Mouse (Mus musculus) embryonic facial prominence, embryonic 15.5 days (tissue): ENCODE measurements around the gene Foxa3. TPM values are rescaled to one million over a fixed set of nuclear protein-coding genes. Genes with fewer than 3 reads are reported as not detected.

ENCODE experiments used
- ATAC-seq: fragments of 200-750 bp; cut with Nextera tagmentation; 2 replicates; pipeline ENCODE4 v1.8.0; 2017; ENCODE audit warnings: low read depth, moderate TSS enrichment; ENCODE audit not compliant: insufficient number of reproducible peaks, low FRiP score, low TSS enrichment
- H3K27ac ChIP-seq: fragments of 300-500 bp; sonication (generic); replicated peaks from 2 replicates; pipeline ENCODE4 v1.5.1; 2015; ENCODE audit warnings: mild to moderate bottlenecking, inconsistent platforms
- H3K27me3 ChIP-seq: fragments of 300-500 bp; sonication (generic); 2 replicates; pipeline ENCODE4 v1.6.1; 2015; ENCODE audit warnings: inconsistent platforms
- H3K36me3 ChIP-seq: fragments of 300-500 bp; sonication (generic); 2 replicates; pipeline ENCODE4 v1.6.1; 2015; ENCODE audit warnings: mild to moderate bottlenecking, inconsistent platforms
- H3K4me1 ChIP-seq: fragments of 300-500 bp; sonication (generic); 2 replicates; pipeline ENCODE4 v1.6.1; 2015; ENCODE audit warnings: inconsistent platforms
- H3K4me2 ChIP-seq: fragments of 300-500 bp; sonication (generic); replicated peaks from 2 replicates; pipeline ENCODE4 v1.6.1; 2015; ENCODE audit warnings: mild to moderate bottlenecking, inconsistent platforms
- H3K4me3 ChIP-seq: fragments of 300-500 bp; sonication (generic); replicated peaks from 2 replicates; pipeline ENCODE4 v1.5.1; 2015; ENCODE audit warnings: mild to moderate bottlenecking, inconsistent platforms
- H3K9ac ChIP-seq: fragments of 300-500 bp; sonication (generic); 2 replicates; pipeline ENCODE4 v1.6.1; 2015; ENCODE audit warnings: inconsistent platforms
- H3K9me3 ChIP-seq: fragments of 300-500 bp; sonication (generic); replicated peaks from 2 replicates; pipeline ENCODE4 v1.6.1; 2016; ENCODE audit warnings: inconsistent platforms
- WGBS: fragments of 180-500 bp; shearing (Covaris S2); methylation state at CpG from one replicate; pipeline ENCODE4 v1.1.7; 2015; 5-methylcytosine and 5-hydroxymethylcytosine counted together
- polyA plus RNA-seq: library from polyadenylated mRNA; unstranded; fragments of >200 nt; fragmentation: Nextera tagmentation; extraction: Ambion mirVana; gene quantifications from 2 replicates; pipeline ENCODE4 v1.2.1, GENCODE M21; 2015

Gene Foxa3
- polyA plus RNA-seq, 1 experiment from 2014 or later = 1.3 TPM

GRCm38 (mm10) chr7:19052345-19053135, 29.2 kb upstream of the Foxa3 start:
- Histone ChIP-seq H3K4me3 (no peak overlapping the region), H3K9me3 (no peaks in the 10 kb centered on the region), H3K27me3 (no peaks in the 10 kb centered on the region), H3K4me1 (peaks cover 12% of the 10 kb centered on the region), H3K36me3 (peaks cover 58% of the 10 kb centered on the region), H3K4me2 (no peak overlapping the region), H3K27ac (no peak overlapping the region), H3K9ac (no peak overlapping the region)
- ATAC-seq = no peak
- WGBS = 85% methylated on average over 15 of the region's 15 CpGs

GRCm38 (mm10) chr7:19051161-19051560, 27.8 kb upstream of the Foxa3 start:
- no peak overlapping the region for H3K27ac ChIP-seq
- no peak for ATAC-seq
- no peak overlapping the region for H3K4me2 ChIP-seq
- peaks cover 72% of the 10 kb centered on the region for H3K36me3 ChIP-seq
- H3K4me3 ChIP-seq = no peak overlapping the region
- WGBS = 57% methylated on average over 4 of the region's 4 CpGs
- no peaks in the 10 kb centered on the region for H3K27me3 ChIP-seq
- peaks cover 12% of the 10 kb centered on the region for H3K4me1 ChIP-seq
- no peak overlapping the region for H3K9ac ChIP-seq
- no peaks in the 10 kb centered on the region for H3K9me3 ChIP-seq

DNA sequence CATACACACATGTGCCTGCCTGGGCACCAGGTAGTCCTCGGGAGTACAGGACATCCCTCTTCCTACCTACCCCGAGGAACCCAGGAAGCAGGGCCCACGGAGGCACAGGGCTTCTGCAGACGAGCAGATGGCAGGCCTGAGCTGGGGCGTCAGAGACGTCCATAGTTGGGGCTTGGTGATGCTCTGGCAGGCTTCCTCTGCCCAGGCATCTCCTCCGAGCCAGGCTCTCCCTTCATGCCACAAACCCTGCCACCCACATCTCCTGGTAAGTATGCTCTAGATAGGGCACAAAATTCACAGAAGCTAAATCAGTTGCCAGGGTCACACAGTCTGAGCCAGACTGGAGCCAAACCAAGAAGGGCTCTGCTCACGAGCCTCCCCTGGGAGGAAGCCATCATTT, 26.8 kb upstream of the Foxa3 start:
- ATAC-seq = no peak
- Histone ChIP-seq H3K27me3 (no peaks in the 10 kb centered on the region), H3K36me3 (peaks cover 80% of the 10 kb centered on the region)

GRCm38 (mm10) chr7:19049252-19049651, 25.9 kb upstream of the Foxa3 start:
- Histone ChIP-seq H3K27me3 (no peaks in the 10 kb centered on the region), H3K4me2 (no peak overlapping the region), H3K4me1 (peaks cover 6% of the 10 kb centered on the region), H3K9ac (no peak overlapping the region), H3K9me3 (no peaks in the 10 kb centered on the region), H3K27ac (no peak overlapping the region), H3K4me3 (no peak overlapping the region), H3K36me3 (peaks cover 86% of the 10 kb centered on the region)
- WGBS = 88% methylated on average over 5 of the region's 5 CpGs
- ATAC-seq = no peak

More for the DNA sequence above, 26.8 kb upstream of the Foxa3 start:
- H3K9me3 ChIP-seq = no peaks in the 10 kb centered on the region
- WGBS = 90% methylated on average over 8 of the region's 8 CpGs
- H3K27ac ChIP-seq = no peak overlapping the region
- no peak overlapping the region for H3K4me2 ChIP-seq
- H3K4me1 ChIP-seq = peaks cover 12% of the 10 kb centered on the region
- H3K9ac ChIP-seq = no peak overlapping the region
- H3K4me3 ChIP-seq = no peak overlapping the region

DNA sequence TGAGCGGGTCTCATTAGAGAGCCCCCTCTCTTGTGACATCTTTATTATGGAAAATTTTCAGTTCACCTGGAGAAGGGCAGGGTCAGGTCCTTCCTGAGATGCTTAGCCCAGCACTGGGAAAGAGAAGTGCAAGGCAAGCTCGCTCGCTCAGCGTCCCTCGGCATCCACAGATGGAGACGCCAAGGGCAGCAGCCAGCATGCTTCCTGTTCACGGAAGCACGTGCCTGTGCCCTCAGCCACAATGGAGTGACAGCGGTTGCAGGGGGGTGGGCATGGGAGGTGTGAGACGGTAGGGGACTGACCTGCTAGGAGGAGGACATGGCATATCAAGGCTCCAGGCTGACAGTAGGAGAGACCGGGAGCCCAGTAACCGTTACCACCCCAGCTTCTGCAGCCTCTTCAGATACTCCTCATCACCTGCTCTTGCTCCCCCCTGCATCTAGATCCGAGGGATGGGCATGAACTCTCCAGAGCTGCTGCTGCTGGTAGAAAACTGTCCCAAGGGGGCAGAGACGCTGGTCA, 24.7 kb upstream of the Foxa3 start:
- no peak overlapping the region for H3K9ac ChIP-seq
- H3K9me3 ChIP-seq = no peaks in the 10 kb centered on the region
- no peak for ATAC-seq
- no peak overlapping the region for H3K4me3 ChIP-seq
- H3K27me3 ChIP-seq = no peaks in the 10 kb centered on the region
- H3K36me3 ChIP-seq = peaks cover 97% of the 10 kb centered on the region
- WGBS = 83% methylated on average over 14 of the region's 14 CpGs
- no peak overlapping the region for H3K4me2 ChIP-seq
- H3K4me1 ChIP-seq = no peaks in the 10 kb centered on the region
- H3K27ac ChIP-seq = no peak overlapping the region

DNA sequence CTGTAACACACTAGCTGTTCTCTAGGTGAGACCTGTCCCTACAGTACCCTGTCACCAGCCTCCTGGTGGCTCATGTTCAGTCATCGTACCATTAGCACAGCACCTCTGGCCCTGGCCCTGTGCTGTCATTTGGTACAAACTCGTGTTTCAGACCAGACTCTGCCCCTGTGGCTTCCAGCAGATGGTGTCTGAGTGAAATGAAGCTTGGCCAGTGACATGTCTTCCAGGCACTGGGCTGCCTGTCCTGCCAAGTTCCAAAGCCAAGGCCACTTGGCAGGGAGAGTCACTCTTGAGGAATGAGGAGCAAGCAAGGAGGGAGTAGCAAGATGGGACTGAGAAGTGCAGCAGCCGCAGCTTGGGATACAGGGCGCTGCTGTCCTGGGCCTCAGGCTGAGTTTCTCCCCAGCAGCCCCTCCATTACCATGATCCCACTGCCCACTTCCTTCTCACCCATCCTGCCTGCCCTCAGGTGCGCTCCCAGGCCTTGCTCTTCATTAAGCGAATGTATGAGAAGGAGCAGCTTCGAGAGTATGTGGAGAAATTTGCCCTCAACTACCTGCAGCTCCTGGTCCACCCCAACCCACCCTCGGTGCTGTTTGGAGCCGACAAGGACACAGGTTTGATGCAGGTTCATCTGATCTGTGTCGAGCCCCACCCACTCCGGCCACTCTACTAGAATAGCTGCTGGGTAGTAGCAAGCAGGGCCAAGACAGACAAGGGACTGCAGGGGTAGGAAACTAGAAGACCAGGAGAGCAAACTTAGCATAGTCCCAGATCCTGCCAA, 23.1 kb upstream of the Foxa3 start:
- Histone ChIP-seq H3K4me1 (no peaks in the 10 kb centered on the region), H3K4me3 (no peak overlapping the region), H3K36me3 (peaks cover 99% of the 10 kb centered on the region), H3K27me3 (no peaks in the 10 kb centered on the region), H3K9me3 (no peaks in the 10 kb centered on the region), H3K27ac (no peak overlapping the region), H3K9ac (no peak overlapping the region), H3K4me2 (no peak overlapping the region)
- WGBS = 91% methylated on average over 11 of the region's 11 CpGs
- no peak for ATAC-seq

DNA sequence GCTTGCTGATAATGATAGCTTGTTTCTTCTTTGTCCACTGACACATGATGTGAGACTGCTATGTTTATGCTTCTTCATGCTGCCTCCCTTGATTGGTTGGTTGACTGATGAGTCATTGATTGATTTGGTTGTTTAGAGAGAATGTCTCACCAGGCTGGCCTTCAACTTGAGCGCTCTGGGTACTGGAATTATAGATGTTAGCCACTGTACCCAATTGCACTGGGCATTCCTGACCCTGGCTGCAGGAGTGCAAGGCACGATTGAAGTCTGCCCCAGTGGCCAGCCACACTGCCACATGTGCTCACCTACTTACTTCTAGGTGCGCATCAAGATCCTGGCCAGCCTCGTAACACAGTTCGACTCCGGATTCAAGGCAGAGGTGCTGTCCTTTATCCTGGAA, 21.3 kb upstream of the Foxa3 start:
- no peak overlapping the region for H3K27ac ChIP-seq
- no peaks in the 10 kb centered on the region for H3K9me3 ChIP-seq
- no peak for ATAC-seq
- H3K4me2 ChIP-seq = no peak overlapping the region
- 98% methylated on average over 6 of the region's 6 CpGs for WGBS
- H3K4me3 ChIP-seq = no peak overlapping the region
- H3K4me1 ChIP-seq = no peaks in the 10 kb centered on the region
- peaks cover 99% of the 10 kb centered on the region for H3K36me3 ChIP-seq
- H3K27me3 ChIP-seq = no peaks in the 10 kb centered on the region
- H3K9ac ChIP-seq = no peak overlapping the region

DNA sequence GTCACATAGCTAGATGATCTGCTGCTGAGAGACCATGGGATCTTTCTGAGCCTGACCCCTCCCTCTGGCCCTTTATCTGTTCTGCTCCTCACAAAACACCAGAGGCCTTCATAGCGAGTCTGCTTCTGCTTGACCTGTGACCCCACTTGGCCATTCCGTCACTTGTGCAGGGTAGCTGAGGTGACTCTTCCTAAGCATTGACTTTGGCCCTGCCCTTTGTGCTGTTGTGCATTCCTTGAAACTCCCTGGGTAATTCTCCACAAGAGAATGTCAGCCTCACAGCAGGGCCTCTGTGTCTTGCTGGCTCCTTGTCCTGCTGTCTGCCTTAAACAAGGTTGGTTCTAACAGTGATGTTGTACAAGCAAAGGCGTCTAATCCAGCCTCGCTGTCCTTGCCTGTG, 8.3 kb upstream of the Foxa3 start:
- no peaks in the 10 kb centered on the region for H3K9me3 ChIP-seq
- no peak overlapping the region for H3K4me2 ChIP-seq
- no peak overlapping the region for H3K27ac ChIP-seq
- no peak overlapping the region for H3K4me3 ChIP-seq
- 77% methylated on average over 4 of the region's 4 CpGs for WGBS
- H3K36me3 ChIP-seq = peaks cover 78% of the 10 kb centered on the region
- 0 out of 2 replicates have a peak, but pooled peaks cover 2% of the 10 kb centered on the region for H3K4me1 ChIP-seq
- ATAC-seq = no peak
- H3K9ac ChIP-seq = no peak overlapping the region
- no peaks in the 10 kb centered on the region for H3K27me3 ChIP-seq

GRCm38 (mm10) chr7:19029084-19029653, 5.8 kb upstream of the Foxa3 start:
- 0 out of 2 replicates have a peak, but pooled peaks have one; percentile 21 for ATAC-seq
- no peak overlapping the region for H3K9ac ChIP-seq
- H3K27ac ChIP-seq = no peak overlapping the region
- H3K4me2 ChIP-seq = no peak overlapping the region
- WGBS = 60% methylated on average over 6 of the region's 6 CpGs
- H3K27me3 ChIP-seq = no peaks in the 10 kb centered on the region
- H3K4me3 ChIP-seq = no peak overlapping the region
- no peaks in the 10 kb centered on the region for H3K9me3 ChIP-seq
- peaks cover 16% of the 10 kb centered on the region for H3K4me1 ChIP-seq
- peaks cover 53% of the 10 kb centered on the region for H3K36me3 ChIP-seq

GRCm38 (mm10) chr7:19028067-19028466, 4.7 kb upstream of the Foxa3 start:
- Histone ChIP-seq H3K36me3 (peaks cover 45% of the 10 kb centered on the region), H3K9me3 (no peaks in the 10 kb centered on the region), H3K4me3 (no peak overlapping the region), H3K27ac (no peak overlapping the region), H3K4me1 (peaks cover 24% of the 10 kb centered on the region), H3K4me2 (no peak overlapping the region), H3K27me3 (peaks cover 8% of the 10 kb centered on the region), H3K9ac (no peak overlapping the region)
- ATAC-seq = no peak

- peaks cover 24% of the 10 kb centered on the region for H3K4me1 ChIP-seq
- H3K4me3 ChIP-seq = peak overlapping the region; percentile 92
- no peaks in the 10 kb centered on the region for H3K9me3 ChIP-seq
- peak overlapping the region; percentile 76 for H3K4me2 ChIP-seq
- H3K36me3 ChIP-seq = peaks cover 13% of the 10 kb centered on the region
- peak overlapping the region; percentile 84 for H3K9ac ChIP-seq
- H3K27ac ChIP-seq = peak overlapping the region; percentile 71
- H3K27me3 ChIP-seq = peaks cover 41% of the 10 kb centered on the region
- peak; percentile 13 for ATAC-seq
- WGBS = under 1% methylated on average over 27 of the region's 36 CpGs
Measured at GRCm38 (mm10) chr7:19024581-19025255, 1.4 kb upstream of the Foxa3 start.
